Mouse (Mus musculus) cerebellum, adult 2 months (tissue): ENCODE results near the gene Sart3. TPM values are rescaled to one million over a fixed set of nuclear protein-coding genes. Genes with fewer than 3 reads are reported as not detected.
A peak's percentile ranks its signal among the peaks of the same experiment; 100 is the strongest.

ENCODE experiments used
- DNase-seq, 2 experiments: peaks; one replicate each; pipeline ENCODE4 v3.0.0; 2021
- H3K27ac ChIP-seq: fragments of 200-500 bp; 2 replicates; pipeline ENCODE4 v1.5.1; 2012; ENCODE audit warnings: low read length, control low read depth, inconsistent platforms; ENCODE audit not compliant: insufficient read depth
- H3K27me3 ChIP-seq: fragments of 200-500 bp; 2 replicates; pipeline ENCODE4 v1.6.1; 2012; ENCODE audit warnings: inconsistent platforms, mild to moderate bottlenecking, low read length, moderate library complexity; ENCODE audit not compliant: control insufficient read depth, insufficient read depth
- H3K4me1 ChIP-seq: fragments of 200-500 bp; 2 replicates; pipeline ENCODE4 v1.6.1; 2011; ENCODE audit warnings: low read length; ENCODE audit not compliant: control insufficient read depth, insufficient read depth
- H3K4me3 ChIP-seq: fragments of 200-500 bp; replicated peaks from 2 replicates; pipeline ENCODE3; 2011; ENCODE audit warnings: mild to moderate bottlenecking, low read depth, low read length, control low read depth; ENCODE audit not compliant: insufficient read depth
- CTCF ChIP-seq: fragments of 200-500 bp; IDR thresholded peaks from 2 replicates; pipeline ENCODE4 v1.5.1; 2011; ENCODE audit warnings: low read depth, mild to moderate bottlenecking, control low read depth, low read length, moderate library complexity, borderline replicate concordance; ENCODE audit not compliant: insufficient read depth
- POLR2A ChIP-seq: fragments of 200-500 bp; IDR thresholded peaks from 2 replicates; pipeline ENCODE4 v1.6.1; 2011; ENCODE audit warnings: low read length, control low read depth, borderline replicate concordance; ENCODE audit not compliant: insufficient read depth
- WGBS: fragments of 180-500 bp; shearing (Covaris S2); methylation state at CpG from one replicate; pipeline ENCODE4 v1.1.7; 2018; 5-methylcytosine and 5-hydroxymethylcytosine counted together
- polyA plus RNA-seq: library from polyadenylated mRNA; depleted of rRNA; stranded (reverse); fragments of >200 nt; gene quantifications from 2 replicates; pipeline ENCODE4 v1.2.3, GENCODE M21; 2012

The Sart3 gene
- polyA plus RNA-seq, 1 experiment = 43.5 TPM

DNA sequence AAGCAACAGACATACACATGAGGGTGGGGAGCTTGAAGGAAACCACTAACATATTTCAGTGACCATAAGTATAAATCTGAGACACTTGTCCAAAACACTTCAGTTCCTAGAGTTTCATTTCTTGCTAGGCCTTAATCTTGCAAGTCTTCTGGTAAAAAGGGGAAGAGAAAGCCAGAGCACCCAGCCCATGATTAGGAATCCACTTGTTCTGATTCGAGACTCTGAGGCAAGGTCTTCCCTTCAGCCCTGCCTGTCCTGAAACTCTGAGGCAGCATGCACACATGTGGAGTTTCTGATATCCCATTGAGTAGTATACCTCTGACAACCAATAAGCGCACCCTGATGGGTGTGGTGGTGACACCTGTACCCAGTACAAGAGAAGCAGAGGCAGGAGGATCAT is 10.7 kb downstream of the Sart3 start:
- no peak for DNase-seq
- WGBS = 89% methylated on average over 2 of the region's 2 CpGs
- H3K27ac ChIP-seq = no peak overlapping the region
- H3K4me1 ChIP-seq = no peaks in the 10 kb centered on the region; the same call in 1 of the 2 replicates
- no peak overlapping the region for H3K4me3 ChIP-seq
- no peak for TF ChIP-seq POLR2A
- no peak for TF ChIP-seq CTCF
- no peaks in the 10 kb centered on the region for H3K27me3 ChIP-seq

DNA sequence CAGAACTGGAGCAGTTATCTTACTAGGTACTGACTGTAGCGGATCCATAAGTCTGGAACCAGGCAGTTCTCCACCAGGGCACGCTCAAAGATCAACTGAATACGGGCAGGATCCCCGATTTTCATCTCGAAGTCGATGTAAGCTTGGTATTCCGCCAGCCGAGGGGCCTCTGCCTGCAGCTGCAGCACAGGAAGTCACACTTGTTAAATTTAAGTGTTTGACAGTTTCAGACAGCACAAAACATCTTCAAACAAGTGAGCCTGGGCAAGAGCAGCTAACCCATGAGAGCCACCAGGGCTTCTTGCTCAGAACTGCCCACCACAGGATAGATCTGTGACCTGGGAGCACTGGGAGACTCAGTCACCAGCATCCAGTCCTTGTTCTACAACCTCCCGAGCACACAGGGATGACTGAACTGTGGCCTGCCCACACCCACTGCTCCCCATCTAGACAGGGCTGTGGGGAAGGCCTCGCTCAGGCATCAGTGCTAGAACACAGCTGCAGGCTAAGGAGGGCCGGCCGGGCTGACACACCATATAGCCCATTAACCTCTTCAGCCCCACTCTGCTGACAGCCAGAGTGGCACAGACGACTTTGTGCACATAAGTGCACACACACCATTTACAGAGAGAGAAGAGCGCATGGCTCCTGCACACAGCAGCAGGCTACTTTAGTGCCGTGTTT is 16.8 kb downstream of the Sart3 start:
- no peak for DNase-seq
- Histone ChIP-seq H3K4me1 (peaks cover 16% of the 10 kb centered on the region), H3K4me3 (no peak overlapping the region), H3K27me3 (no peaks in the 10 kb centered on the region), H3K27ac (no peak overlapping the region)
- TF ChIP-seq POLR2A (no peak), CTCF (no peak)
- 87% methylated on average over 15 of the region's 15 CpGs for WGBS

DNA sequence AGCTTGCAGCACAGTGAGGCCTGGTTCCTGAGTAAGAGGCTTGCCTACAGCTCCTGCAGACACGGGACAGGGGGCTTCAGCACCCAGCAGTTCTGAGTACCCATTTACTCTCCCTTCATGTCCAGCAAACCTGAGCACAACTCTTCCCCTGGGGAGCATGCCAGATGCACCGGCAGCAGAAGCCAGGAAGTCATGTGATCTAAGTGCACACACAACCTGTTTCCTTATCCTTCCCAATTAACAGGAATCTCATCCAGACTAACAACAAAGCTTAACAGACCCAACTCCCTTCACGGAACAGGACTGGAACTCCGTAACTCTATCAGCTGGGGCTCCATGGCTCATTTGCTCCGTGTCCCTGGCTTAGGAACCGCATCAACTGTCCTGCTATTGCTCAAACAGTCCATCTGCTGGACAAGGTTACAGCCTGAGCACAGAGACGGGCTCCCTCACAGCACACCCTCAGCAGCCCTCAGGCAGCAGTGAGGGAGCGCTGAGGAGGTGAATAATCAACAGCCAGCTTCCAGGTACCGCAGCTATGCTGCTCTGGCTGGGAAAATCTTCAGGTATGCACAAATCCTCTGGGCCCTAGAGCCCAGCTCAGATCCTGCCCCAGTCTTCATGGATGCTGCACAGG is 20.7 kb downstream of the Sart3 start:
- H3K4me3 ChIP-seq = no peak overlapping the region
- H3K27me3 ChIP-seq = no peaks in the 10 kb centered on the region
- H3K4me1 ChIP-seq = peaks cover 31% of the 10 kb centered on the region
- TF ChIP-seq POLR2A (no peak), CTCF (no peak)
- peak overlapping the region; percentile 82 for H3K27ac ChIP-seq
- 20% methylated on average over 9 of the region's 9 CpGs for WGBS
- peak; percentile 48 to 57 for DNase-seq

DNA sequence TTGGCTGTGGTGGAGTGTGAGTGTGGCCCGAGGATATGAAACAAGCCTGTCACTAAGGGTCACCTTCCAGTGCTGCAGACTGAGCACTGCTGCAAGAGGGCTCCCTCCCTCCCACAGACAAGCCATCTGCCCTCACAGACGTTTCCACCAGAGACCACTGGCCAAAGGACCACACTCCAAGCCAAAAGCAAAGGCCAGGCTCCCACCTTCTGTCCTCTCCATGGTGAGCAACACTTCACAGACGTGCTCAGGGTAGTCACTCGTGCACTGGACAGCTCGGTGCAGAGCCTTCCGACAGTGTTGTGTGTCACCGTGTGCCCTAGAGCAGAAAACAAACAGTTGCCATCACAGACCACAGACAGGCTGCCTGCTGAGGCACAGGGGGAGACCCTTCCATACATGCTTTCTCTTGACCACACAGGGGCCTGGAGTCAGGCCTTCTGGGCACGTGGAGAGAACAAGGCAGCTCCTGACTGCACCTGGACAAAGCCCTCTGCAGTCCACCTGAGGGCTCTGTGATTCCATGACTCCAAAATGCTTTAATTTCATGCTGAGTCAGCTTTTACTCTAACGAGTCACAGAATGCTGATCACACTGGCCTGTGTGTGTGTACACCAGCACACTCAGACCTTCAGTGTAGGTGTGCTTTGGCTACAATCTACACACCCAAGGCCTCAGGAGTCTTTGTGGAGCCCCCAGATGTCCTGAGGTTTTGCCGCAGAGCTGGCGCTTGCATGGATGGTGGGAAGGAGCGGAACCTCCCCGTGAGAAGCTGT is 23.6 kb downstream of the Sart3 start:
- no peak overlapping the region for H3K4me3 ChIP-seq
- DNase-seq = peak; percentile 36 to 55
- 0 out of 2 replicates have a peak overlapping the region, but pooled peaks have one; percentile 15 for H3K27ac ChIP-seq
- no peaks in the 10 kb centered on the region for H3K27me3 ChIP-seq
- H3K4me1 ChIP-seq = peaks cover 31% of the 10 kb centered on the region
- no peak for TF ChIP-seq CTCF
- TF ChIP-seq POLR2A = no peak
- 35% methylated on average over 13 of the region's 13 CpGs for WGBS

GRCm38 (mm10) chr5:113747629-113748028 is 24.7 kb downstream of the Sart3 start:
- Histone ChIP-seq H3K4me3 (no peak overlapping the region), H3K27me3 (no peaks in the 10 kb centered on the region), H3K27ac (no peak overlapping the region), H3K4me1 (peaks cover 31% of the 10 kb centered on the region)
- TF ChIP-seq POLR2A = no peak
- TF ChIP-seq CTCF = peak; percentile 36; the same call in 1 of the 2 replicates
- no peak for DNase-seq
- 86% methylated on average over 5 of the region's 5 CpGs for WGBS

DNA sequence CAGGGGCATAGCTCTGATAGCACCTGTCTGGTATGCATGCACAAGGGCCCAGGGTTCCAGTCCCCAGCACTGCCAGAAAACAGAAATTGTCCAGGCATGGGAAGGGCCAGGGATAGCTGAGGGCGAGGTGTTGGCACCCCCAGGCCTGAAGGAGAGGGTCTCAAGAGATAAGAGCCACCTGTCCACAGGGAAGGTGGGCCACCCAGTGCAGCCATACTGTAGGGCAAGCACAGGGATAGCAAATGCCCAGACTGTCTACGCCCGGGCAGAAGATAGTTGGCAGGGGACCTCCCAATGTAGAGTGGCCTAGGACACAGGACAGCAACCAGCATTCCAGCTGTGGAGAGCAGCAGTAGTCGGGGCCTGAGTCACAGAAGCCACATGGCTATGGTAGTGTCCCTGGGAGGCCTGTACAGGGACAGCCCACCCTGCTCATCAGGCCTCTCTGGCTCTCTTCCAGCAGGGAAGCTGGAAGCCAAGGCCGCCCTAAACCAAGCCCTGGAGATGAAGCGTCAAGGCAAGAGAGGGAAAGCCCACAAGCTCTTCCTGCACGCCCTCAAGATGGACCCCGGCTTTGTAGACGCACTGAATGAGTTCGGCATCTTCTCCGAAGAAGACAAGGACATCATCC is 34.6 kb downstream of the Sart3 start:
- H3K27ac ChIP-seq = no peak overlapping the region
- H3K4me1 ChIP-seq = peaks cover 11% of the 10 kb centered on the region
- TF ChIP-seq CTCF (no peak), POLR2A (no peak)
- DNase-seq = peak in 1 of 2 experiments; percentile 25
- no peaks in the 10 kb centered on the region for H3K27me3 ChIP-seq
- 77% methylated on average over 11 of the region's 11 CpGs for WGBS
- H3K4me3 ChIP-seq = no peak overlapping the region

DNA sequence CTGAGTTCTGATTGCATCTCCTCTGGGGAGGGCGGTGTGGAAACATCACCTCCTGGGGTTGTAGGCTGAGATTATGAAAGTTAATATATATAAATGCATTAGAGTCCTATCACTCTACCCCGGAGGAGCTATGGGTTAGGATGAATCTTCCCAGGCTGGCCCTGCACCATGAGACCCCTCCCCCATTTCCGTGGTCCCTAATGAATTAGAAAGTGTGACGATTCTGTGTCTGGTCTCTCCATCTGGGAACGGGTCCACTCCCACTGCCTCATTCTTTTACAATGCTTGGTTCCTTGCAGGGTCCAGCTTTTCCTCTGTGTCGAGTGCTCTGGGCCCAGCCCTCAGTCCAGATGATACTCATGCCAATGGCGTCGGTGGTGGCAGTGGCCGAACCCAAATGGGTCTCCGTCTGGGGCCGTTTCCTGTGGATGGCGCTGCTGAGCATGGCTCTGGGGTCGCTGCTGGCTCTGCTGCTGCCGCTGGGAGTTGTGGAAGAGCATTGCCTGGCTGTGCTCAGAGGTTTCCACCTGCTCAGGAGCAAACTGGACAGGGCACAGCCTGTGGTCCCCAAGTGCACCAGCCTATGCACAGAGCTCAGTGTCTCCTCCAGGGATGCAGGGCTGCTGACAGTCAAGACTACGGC is 35.7 kb downstream of the Sart3 start:
- peak overlapping the region; percentile 74; the same call in 1 of the 2 replicates for H3K27ac ChIP-seq
- peak in 1 of 2 experiments; percentile 36 for DNase-seq
- WGBS = 18% methylated on average over 15 of the region's 15 CpGs
- H3K27me3 ChIP-seq = no peaks in the 10 kb centered on the region
- peaks cover 11% of the 10 kb centered on the region for H3K4me1 ChIP-seq
- TF ChIP-seq POLR2A (no peak), CTCF (no peak)
- peak overlapping the region; percentile 85 for H3K4me3 ChIP-seq
